Mouse (Mus musculus) limb, embryonic 12.5 days (tissue): ENCODE measurements around the gene Wwc1. TPM values are rescaled to one million over a fixed set of nuclear protein-coding genes. Genes with fewer than 3 reads are reported as not detected.

Source experiments
- ATAC-seq: fragments of 200-750 bp; cut with Nextera tagmentation; 2 replicates; pipeline ENCODE4 v1.8.0; 2017; ENCODE audit warnings: low read depth, moderate TSS enrichment; ENCODE audit not compliant: insufficient number of reproducible peaks, insufficient read depth, low FRiP score, low TSS enrichment
- H3K27ac ChIP-seq: fragments of 300-500 bp; sonication (generic); 2 replicates; pipeline ENCODE4 v1.5.1; 2016; ENCODE audit warnings: mild to moderate bottlenecking, moderate library complexity
- H3K27me3 ChIP-seq: fragments of 300-500 bp; sonication (generic); 2 replicates; pipeline ENCODE4 v1.6.1; 2016; ENCODE audit warnings: mild to moderate bottlenecking, moderate library complexity
- H3K36me3 ChIP-seq: fragments of 300-500 bp; sonication (generic); 2 replicates; pipeline ENCODE4 v1.6.1; 2016; ENCODE audit warnings: mild to moderate bottlenecking, moderate library complexity
- H3K4me1 ChIP-seq: fragments of 300-500 bp; sonication (generic); replicated peaks from 2 replicates; pipeline ENCODE4 v1.6.1; 2016
- H3K4me2 ChIP-seq: fragments of 300-500 bp; sonication (generic); 2 replicates; pipeline ENCODE4 v1.6.1; 2016; ENCODE audit warnings: mild to moderate bottlenecking, moderate library complexity
- H3K4me3 ChIP-seq: fragments of 300-500 bp; sonication (generic); replicated peaks from 2 replicates; pipeline ENCODE4 v1.5.1; 2016; ENCODE audit warnings: mild to moderate bottlenecking
- H3K9ac ChIP-seq: fragments of 300-500 bp; sonication (generic); replicated peaks from 2 replicates; pipeline ENCODE4 v1.6.1; 2016; ENCODE audit warnings: mild to moderate bottlenecking, moderate library complexity
- H3K9me3 ChIP-seq: fragments of 300-500 bp; sonication (generic); 2 replicates; pipeline ENCODE4 v1.6.1; 2016; ENCODE audit warnings: mild to moderate bottlenecking, moderate library complexity
- WGBS: fragments of 180-500 bp; shearing (Covaris S2); methylation state at CpG from one replicate; pipeline ENCODE4 v1.1.7; 2016; 5-methylcytosine and 5-hydroxymethylcytosine counted together
- polyA plus RNA-seq: library from polyadenylated mRNA; unstranded; fragments of >200 nt; fragmentation: Nextera tagmentation; extraction: Ambion mirVana; gene quantifications from 2 replicates; pipeline ENCODE4 v1.2.1, GENCODE M21; 2016

The Wwc1 gene
- polyA plus RNA-seq, 1 experiment from 2014 or later, result 5.3 TPM

GRCm38 (mm10) chr11:35915546-35915945 is 64.8 kb downstream of the Wwc1 start:
- Histone ChIP-seq H3K4me3 (no peak overlapping the region), H3K9me3 (no peaks in the 10 kb centered on the region), H3K4me2 (no peak overlapping the region), H3K4me1 (peaks cover 21% of the 10 kb centered on the region), H3K27ac (no peak overlapping the region), H3K36me3 (no peaks in the 10 kb centered on the region), H3K9ac (no peak overlapping the region), H3K27me3 (no peaks in the 10 kb centered on the region; the same call in 1 of the 2 replicates)
- WGBS, result 70% methylated on average over 8 of the region's 8 CpGs
- ATAC-seq, result no peak

DNA sequence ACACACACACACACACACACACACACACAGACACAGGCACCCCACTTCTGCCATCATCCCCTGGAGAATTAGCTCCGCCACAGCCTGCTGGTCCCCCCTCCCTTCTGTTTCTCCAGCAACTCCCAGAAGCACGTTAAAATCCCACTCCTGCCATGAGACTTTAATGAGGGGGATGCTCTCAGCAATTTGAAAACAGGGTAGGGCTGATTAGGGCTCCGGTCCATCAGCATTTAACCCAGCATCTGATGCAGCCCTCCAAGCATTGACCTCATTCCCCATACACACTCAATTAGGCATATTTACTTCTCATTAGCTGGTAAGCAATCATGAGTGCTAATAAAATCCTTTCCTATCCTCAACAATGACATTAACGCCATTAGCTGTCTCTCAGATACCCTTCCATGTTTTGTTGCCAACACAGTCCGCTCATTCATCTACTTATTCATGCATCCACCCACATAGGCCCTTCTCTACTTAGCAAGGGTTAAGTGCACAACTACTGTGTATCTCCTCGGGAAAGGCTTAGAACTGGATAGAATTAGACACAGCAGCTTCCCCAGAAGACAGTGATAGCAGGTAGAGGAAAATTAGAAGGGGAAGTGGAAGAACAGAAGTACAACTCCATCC is 66.8 kb downstream of the Wwc1 start:
- 69% methylated on average over 6 of the region's 6 CpGs for WGBS
- H3K27ac ChIP-seq, result no peak overlapping the region
- H3K4me3 ChIP-seq, result no peak overlapping the region
- no peaks in the 10 kb centered on the region for H3K27me3 ChIP-seq
- H3K4me1 ChIP-seq, result 0 out of 2 replicates have a peak, but pooled peaks cover 9% of the 10 kb centered on the region
- H3K4me2 ChIP-seq, result no peak overlapping the region
- no peaks in the 10 kb centered on the region for H3K36me3 ChIP-seq
- no peak for ATAC-seq
- H3K9me3 ChIP-seq, result no peaks in the 10 kb centered on the region
- no peak overlapping the region for H3K9ac ChIP-seq

DNA sequence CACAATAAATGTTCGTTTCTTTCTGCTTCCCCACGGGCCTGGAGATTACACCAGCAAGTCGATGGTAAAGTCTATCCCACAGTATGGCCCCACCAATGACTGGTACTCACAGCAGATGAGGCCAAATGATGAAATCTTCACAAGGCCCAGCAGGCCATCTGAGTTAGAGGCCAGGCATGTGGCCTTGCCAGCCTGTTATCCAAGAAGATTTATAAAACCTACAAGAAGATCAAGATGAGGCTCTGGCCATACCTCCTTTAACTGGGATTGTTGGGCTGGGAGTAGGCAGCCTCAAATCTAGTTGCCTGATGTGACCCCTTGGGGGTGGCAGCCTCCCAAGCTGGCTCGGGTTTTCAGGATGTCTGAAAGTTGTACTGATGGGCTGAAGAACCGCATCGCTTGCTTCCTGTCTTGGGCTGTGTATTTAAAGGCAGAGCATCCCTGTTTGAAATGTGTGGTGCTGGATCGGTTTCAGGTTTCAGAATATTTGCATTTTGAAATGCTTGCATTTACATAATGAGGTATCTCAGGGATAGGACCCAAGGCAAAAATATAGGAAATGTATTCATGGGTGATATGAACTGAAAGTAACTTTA is 75.3 kb downstream of the Wwc1 start:
- 76% methylated on average over 7 of the region's 7 CpGs for WGBS
- no peak overlapping the region for H3K4me3 ChIP-seq
- no peaks in the 10 kb centered on the region for H3K27me3 ChIP-seq
- no peaks in the 10 kb centered on the region for H3K9me3 ChIP-seq
- H3K4me1 ChIP-seq, result no peaks in the 10 kb centered on the region
- ATAC-seq, result no peak
- no peak overlapping the region for H3K4me2 ChIP-seq
- H3K36me3 ChIP-seq, result no peaks in the 10 kb centered on the region
- no peak overlapping the region for H3K9ac ChIP-seq
- no peak overlapping the region for H3K27ac ChIP-seq

- Histone ChIP-seq H3K9ac (no peak overlapping the region), H3K27me3 (no peaks in the 10 kb centered on the region), H3K9me3 (no peaks in the 10 kb centered on the region), H3K36me3 (no peaks in the 10 kb centered on the region), H3K4me2 (no peak overlapping the region), H3K4me3 (no peak overlapping the region), H3K27ac (no peak overlapping the region), H3K4me1 (no peaks in the 10 kb centered on the region)
- no peak for ATAC-seq
- WGBS, result 90% methylated on average over 9 of the region's 9 CpGs
Measured at GRCm38 (mm10) chr11:35903079-35903478, 77.2 kb downstream of the Wwc1 start.

- Histone ChIP-seq H3K27ac (no peak overlapping the region), H3K4me3 (no peak overlapping the region), H3K36me3 (no peaks in the 10 kb centered on the region), H3K4me2 (no peak overlapping the region), H3K27me3 (no peaks in the 10 kb centered on the region), H3K9ac (no peak overlapping the region), H3K9me3 (no peaks in the 10 kb centered on the region), H3K4me1 (no peaks in the 10 kb centered on the region)
- ATAC-seq, result no peak
- 65% methylated on average over 9 of the region's 9 CpGs for WGBS
Measured at GRCm38 (mm10) chr11:35899946-35900345, 80.4 kb downstream of the Wwc1 start.

- Histone ChIP-seq H3K4me3 (no peak overlapping the region), H3K27ac (peak overlapping the region; percentile 85), H3K27me3 (no peaks in the 10 kb centered on the region), H3K36me3 (no peaks in the 10 kb centered on the region), H3K9ac (0 out of 2 replicates have a peak overlapping the region, but pooled peaks have one; percentile 27), H3K4me1 (peaks cover 15% of the 10 kb centered on the region), H3K9me3 (no peaks in the 10 kb centered on the region), H3K4me2 (no peak overlapping the region)
- no peak for ATAC-seq
- 54% methylated on average over 4 of the region's 4 CpGs for WGBS
Measured at GRCm38 (mm10) chr11:35893454-35893853, 86.9 kb downstream of the Wwc1 start.

- no peak; the same call in 1 of the 2 replicates for ATAC-seq
- Histone ChIP-seq H3K9ac (no peak overlapping the region), H3K4me2 (no peak overlapping the region), H3K9me3 (no peaks in the 10 kb centered on the region), H3K4me3 (no peak overlapping the region), H3K4me1 (peaks cover 15% of the 10 kb centered on the region), H3K36me3 (no peaks in the 10 kb centered on the region), H3K27ac (peak overlapping the region; percentile 85), H3K27me3 (no peaks in the 10 kb centered on the region)
- 61% methylated on average over 10 of the region's 10 CpGs for WGBS
Measured at GRCm38 (mm10) chr11:35893018-35893421, 87.3 kb downstream of the Wwc1 start.

GRCm38 (mm10) chr11:35892293-35892692 is 88.0 kb downstream of the Wwc1 start:
- 0 out of 2 replicates have a peak, but pooled peaks have one; percentile 30 for ATAC-seq
- peaks cover 15% of the 10 kb centered on the region for H3K4me1 ChIP-seq

DNA sequence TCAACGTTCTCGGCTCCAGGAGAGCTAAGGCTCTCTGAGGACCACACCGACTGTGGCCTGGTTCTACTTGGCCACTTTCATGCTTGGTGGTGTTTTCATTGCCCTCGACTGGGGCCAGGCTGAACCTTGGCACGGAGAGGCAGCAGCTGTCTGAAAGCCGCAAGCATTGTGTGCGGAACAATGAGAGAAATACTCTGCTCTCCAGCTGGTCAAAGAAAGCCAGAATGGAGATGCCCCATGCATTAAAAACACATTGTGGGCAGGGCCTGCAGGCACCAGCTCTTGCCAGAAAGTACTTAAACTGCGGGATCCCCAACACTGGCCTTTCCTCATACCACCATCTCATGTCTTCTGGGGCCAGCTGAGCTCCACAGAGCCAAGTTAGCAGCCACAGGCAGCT is 91.5 kb downstream of the Wwc1 start:
- no peak for ATAC-seq
- no peak overlapping the region for H3K27ac ChIP-seq
- 89% methylated on average over 8 of the region's 8 CpGs for WGBS

More at GRCm38 (mm10) chr11:35892293-35892692, 88.0 kb downstream of the Wwc1 start:
- no peak overlapping the region for H3K4me3 ChIP-seq
- 72% methylated on average over 9 of the region's 9 CpGs for WGBS
- peak overlapping the region; percentile 85; the same call in 1 of the 2 replicates for H3K27ac ChIP-seq
- H3K9ac ChIP-seq, result no peak overlapping the region
- no peak overlapping the region for H3K4me2 ChIP-seq
- no peaks in the 10 kb centered on the region for H3K36me3 ChIP-seq
- no peaks in the 10 kb centered on the region for H3K27me3 ChIP-seq
- H3K9me3 ChIP-seq, result no peaks in the 10 kb centered on the region

GRCm38 (mm10) chr11:35882777-35883176 is 97.5 kb downstream of the Wwc1 start:
- ATAC-seq, result no peak

More for the DNA sequence above, 91.5 kb downstream of the Wwc1 start:
- Histone ChIP-seq H3K4me2 (no peak overlapping the region), H3K4me3 (no peak overlapping the region), H3K36me3 (no peaks in the 10 kb centered on the region), H3K9ac (no peak overlapping the region), H3K4me1 (peaks cover 13% of the 10 kb centered on the region), H3K27me3 (no peaks in the 10 kb centered on the region), H3K9me3 (no peaks in the 10 kb centered on the region)

GRCm38 (mm10) chr11:35878559-35878897 is 101.8 kb downstream of the Wwc1 start:
- Histone ChIP-seq H3K4me1 (peaks cover 30% of the 10 kb centered on the region), H3K27me3 (peaks cover 12% of the 10 kb centered on the region), H3K36me3 (no peaks in the 10 kb centered on the region), H3K9me3 (no peaks in the 10 kb centered on the region), H3K27ac (no peak overlapping the region), H3K9ac (no peak overlapping the region), H3K4me2 (no peak overlapping the region), H3K4me3 (no peak overlapping the region)
- ATAC-seq, result no peak
- WGBS, result 54% methylated on average over 4 of the region's 4 CpGs

More at GRCm38 (mm10) chr11:35882777-35883176, 97.5 kb downstream of the Wwc1 start:
- no peaks in the 10 kb centered on the region for H3K36me3 ChIP-seq
- no peak overlapping the region for H3K4me3 ChIP-seq
- WGBS, result 94% methylated on average over 6 of the region's 6 CpGs
- no peak overlapping the region for H3K4me2 ChIP-seq
- no peak overlapping the region for H3K9ac ChIP-seq
- H3K27me3 ChIP-seq, result no peaks in the 10 kb centered on the region
- H3K4me1 ChIP-seq, result peaks cover 12% of the 10 kb centered on the region
- no peak overlapping the region for H3K27ac ChIP-seq
- H3K9me3 ChIP-seq, result no peaks in the 10 kb centered on the region
